Mouse (Mus musculus) MEL (cell line): ENCODE measurements around the gene Epo. TPM values are rescaled to one million over a fixed set of nuclear protein-coding genes. Genes with fewer than 3 reads are reported as not detected.

Experiments
- DNase-seq: peaks from one replicate; pipeline ENCODE4 v3.0.0; 2011; ENCODE audit warnings: low read depth, low spot score
- H3K27ac ChIP-seq: 2 replicates; pipeline ENCODE4 v1.5.1; 2012; ENCODE audit warnings: low read depth, mild to moderate bottlenecking, control low read depth, low read length, moderate library complexity; ENCODE audit not compliant: control insufficient read depth
- H3K27me3 ChIP-seq, 2 experiments: fragments of 150-350 bp in 1 of 2; sonication (generic) in 1 of 2; 2 replicates each; pipeline ENCODE4 v1.6.1; 2012; ENCODE audit warnings: low read length in 2 of 2, mild to moderate bottlenecking in 2 of 2, improper control_type of control experiment in 1 of 2, moderate library complexity in 1 of 2; ENCODE audit not compliant: insufficient read depth in 2 of 2, control insufficient read depth in 1 of 2
- H3K36me3 ChIP-seq, 2 experiments: 2 replicates each; pipeline ENCODE4 v1.6.1; 2012 to 2014; ENCODE audit warnings: low read length in 2 of 2, improper control_type of control experiment in 1 of 2, inconsistent platforms in 1 of 2, mild to moderate bottlenecking in 1 of 2; ENCODE audit not compliant: insufficient read depth in 2 of 2, control insufficient read depth in 1 of 2
- H3K4me1 ChIP-seq, 2 experiments: fragments of 150-350 bp in 1 of 2; sonication (generic) in 1 of 2; 2 replicates each; pipeline ENCODE4 v1.6.1; 2012; ENCODE audit warnings: low read length in 2 of 2, improper control_type of control experiment in 1 of 2, mild to moderate bottlenecking in 1 of 2; ENCODE audit not compliant: insufficient read depth in 2 of 2, control insufficient read depth in 1 of 2
- H3K4me3 ChIP-seq, 2 experiments: fragments of 150-350 bp in 1 of 2; sonication (generic) in 1 of 2; 2 replicates each; pipeline ENCODE4 v1.5.1; 2012; ENCODE audit warnings: low read depth in 2 of 2, low read length in 2 of 2, mild to moderate bottlenecking in 2 of 2, moderate library complexity in 2 of 2, control low read depth in 1 of 2, improper control_type of control experiment in 1 of 2; ENCODE audit not compliant: control insufficient read depth in 1 of 2, insufficient read depth in 1 of 2
- H3K79me2 ChIP-seq: 2 replicates; pipeline ENCODE4 v1.6.1; 2012; ENCODE audit warnings: mild to moderate bottlenecking, low read length, moderate library complexity; ENCODE audit not compliant: control insufficient read depth, poor library complexity, insufficient read depth
- H3K9ac ChIP-seq: 2 replicates; pipeline ENCODE4 v1.6.1; 2012; ENCODE audit warnings: low read depth, mild to moderate bottlenecking, control low read depth, low read length, moderate library complexity; ENCODE audit not compliant: control insufficient read depth, poor library complexity, severe bottlenecking
- H3K9me3 ChIP-seq: fragments of 150-350 bp; sonication (generic); replicated peaks from 2 replicates; pipeline ENCODE4 v1.6.1; 2012; ENCODE audit warnings: mild to moderate bottlenecking, low read length, improper control_type of control experiment, moderate library complexity; ENCODE audit not compliant: insufficient read depth
- BHLHE40 ChIP-seq: IDR thresholded peaks from 2 replicates; pipeline ENCODE4 v1.6.1; 2012; ENCODE audit warnings: low read depth, mild to moderate bottlenecking, inconsistent platforms, low read length, improper control_type of control experiment, borderline replicate concordance
- CHD1 ChIP-seq: IDR thresholded peaks from 2 replicates; pipeline ENCODE4 v1.6.1; 2012; ENCODE audit warnings: low read depth, mild to moderate bottlenecking, inconsistent platforms, low read length, improper control_type of control experiment
- CHD2 ChIP-seq: IDR thresholded peaks from 2 replicates; pipeline ENCODE4 v1.6.1; 2011; ENCODE audit warnings: low read length, improper control_type of control experiment
- CTCF ChIP-seq, 3 experiments: IDR thresholded peaks in 2 of 3; conservative IDR thresholded peaks in 1 of 3; 2 replicates each; pipeline ENCODE4 v1.5.1; 2011 to 2012; ENCODE audit warnings: low read length in 3 of 3, low read depth in 2 of 3, mild to moderate bottlenecking in 2 of 3, improper control_type of control experiment in 1 of 3, inconsistent platforms in 1 of 3, mixed read lengths in 1 of 3, moderate library complexity in 1 of 3; ENCODE audit not compliant: control insufficient read depth in 1 of 3, insufficient read depth in 1 of 3, poor library complexity in 1 of 3, severe bottlenecking in 1 of 3
- E2F4 ChIP-seq: IDR thresholded peaks from 2 replicates; pipeline ENCODE4 v1.6.1; 2011; ENCODE audit warnings: low read depth, low read length, improper control_type of control experiment, borderline replicate concordance
- ELF1 ChIP-seq: IDR thresholded peaks from 2 replicates; pipeline ENCODE4 v1.6.1; 2014; ENCODE audit warnings: low read depth, mild to moderate bottlenecking, inconsistent platforms, low read length, improper control_type of control experiment, moderate library complexity
- EP300 ChIP-seq, 2 experiments: IDR thresholded peaks; 2 replicates each; pipeline ENCODE4 v1.6.1; 2011; ENCODE audit warnings: improper control_type of control experiment in 2 of 2, low read length in 2 of 2, low read depth in 1 of 2, mild to moderate bottlenecking in 1 of 2
- GABPA ChIP-seq: IDR thresholded peaks from 2 replicates; pipeline ENCODE4 v1.6.1; 2012; ENCODE audit warnings: low read depth, mild to moderate bottlenecking, inconsistent platforms, low read length, improper control_type of control experiment, moderate library complexity
- HCFC1 ChIP-seq: IDR thresholded peaks from 2 replicates; pipeline ENCODE4 v1.6.1; 2012; ENCODE audit warnings: low read depth, mild to moderate bottlenecking, inconsistent platforms, low read length, improper control_type of control experiment, moderate library complexity
- JUND ChIP-seq: IDR thresholded peaks from 2 replicates; pipeline ENCODE4 v1.6.1; 2011; ENCODE audit warnings: low read depth, mild to moderate bottlenecking, improper control_type of control experiment, low read length
- MAFK ChIP-seq: IDR thresholded peaks from 2 replicates; pipeline ENCODE4 v1.6.1; 2011; ENCODE audit warnings: low read depth, mild to moderate bottlenecking, low read length, improper control_type of control experiment, borderline replicate concordance
- MAZ ChIP-seq: IDR thresholded peaks from 2 replicates; pipeline ENCODE4 v1.6.1; 2012; ENCODE audit warnings: low read depth, mild to moderate bottlenecking, inconsistent platforms, low read length, improper control_type of control experiment
- MEF2A ChIP-seq: IDR thresholded peaks from 2 replicates; pipeline ENCODE4 v1.6.1; 2014; ENCODE audit warnings: low read depth, mild to moderate bottlenecking, inconsistent platforms, low read length, improper control_type of control experiment; ENCODE audit not compliant: poor library complexity, insufficient replicate concordance, severe bottlenecking; ENCODE audit errors: extremely low read depth
- MXI1 ChIP-seq: IDR thresholded peaks from 2 replicates; pipeline ENCODE4 v1.6.1; 2011; ENCODE audit warnings: mild to moderate bottlenecking, low read depth, low read length, improper control_type of control experiment
- MYB ChIP-seq: IDR thresholded peaks from 2 replicates; pipeline ENCODE4 v1.6.1; 2011; ENCODE audit warnings: mild to moderate bottlenecking, low read depth, low read length, improper control_type of control experiment
- NELFE ChIP-seq: IDR thresholded peaks from 2 replicates; pipeline ENCODE4 v1.6.1; 2011; ENCODE audit warnings: low read depth, low read length, improper control_type of control experiment
- POLR2A ChIP-seq, 2 experiments: IDR thresholded peaks; 2 replicates each; pipeline ENCODE4 v1.6.1; 2011 to 2012; ENCODE audit warnings: low read length in 2 of 2, mild to moderate bottlenecking in 2 of 2, control low read depth in 1 of 2, improper control_type of control experiment in 1 of 2, low read depth in 1 of 2, moderate library complexity in 1 of 2; ENCODE audit not compliant: control insufficient read depth in 1 of 2, insufficient read depth in 1 of 2, poor library complexity in 1 of 2
- POLR2AphosphoS2 ChIP-seq: IDR thresholded peaks from 2 replicates; pipeline ENCODE4 v1.6.1; 2011; ENCODE audit warnings: low read length, improper control_type of control experiment
- RAD21 ChIP-seq: IDR thresholded peaks from 2 replicates; pipeline ENCODE4 v1.6.1; 2011; ENCODE audit warnings: mild to moderate bottlenecking, low read depth, low read length, improper control_type of control experiment
- RCOR1 ChIP-seq: IDR thresholded peaks from 2 replicates; pipeline ENCODE4 v1.6.1; 2012; ENCODE audit warnings: low read depth, mild to moderate bottlenecking, inconsistent platforms, low read length, improper control_type of control experiment
- SMC3 ChIP-seq: IDR thresholded peaks from 2 replicates; pipeline ENCODE4 v1.6.1; 2011; ENCODE audit warnings: low read depth, low read length, improper control_type of control experiment
- TAL1 ChIP-seq: IDR thresholded peaks from 2 replicates; pipeline ENCODE4 v1.6.1; 2012; ENCODE audit warnings: mild to moderate bottlenecking, inconsistent platforms, low read length, moderate library complexity, mixed read lengths
- TBP ChIP-seq: IDR thresholded peaks from 2 replicates; pipeline ENCODE4 v1.8.0; 2011; ENCODE audit warnings: low read depth, low read length, improper control_type of control experiment
- TCF12 ChIP-seq: IDR thresholded peaks from 2 replicates; pipeline ENCODE4 v1.6.1; 2014; ENCODE audit warnings: low read depth, mild to moderate bottlenecking, inconsistent platforms, low read length, improper control_type of control experiment, moderate library complexity
- UBTF ChIP-seq: IDR thresholded peaks from 2 replicates; pipeline ENCODE4 v1.6.1; 2012; ENCODE audit warnings: low read depth, mild to moderate bottlenecking, inconsistent platforms, low read length, improper control_type of control experiment, moderate library complexity, borderline replicate concordance; ENCODE audit not compliant: insufficient read depth
- USF1 ChIP-seq: IDR thresholded peaks from 2 replicates; pipeline ENCODE4 v1.6.1; 2014; ENCODE audit warnings: low read depth, mild to moderate bottlenecking, inconsistent platforms, low read length, improper control_type of control experiment, moderate library complexity
- USF2 ChIP-seq, 2 experiments: IDR thresholded peaks; 2 replicates each; pipeline ENCODE4 v1.6.1; 2011 to 2012; ENCODE audit warnings: improper control_type of control experiment in 2 of 2, low read length in 2 of 2, borderline replicate concordance in 1 of 2, inconsistent platforms in 1 of 2, low read depth in 1 of 2, mild to moderate bottlenecking in 1 of 2; ENCODE audit not compliant: insufficient read depth in 1 of 2
- ZC3H11A ChIP-seq: IDR thresholded peaks from 2 replicates; pipeline ENCODE4 v1.6.1; 2012; ENCODE audit warnings: low read depth, mild to moderate bottlenecking, inconsistent platforms, low read length, improper control_type of control experiment
- ZKSCAN1 ChIP-seq: IDR thresholded peaks from 2 replicates; pipeline ENCODE4 v1.6.1; 2012; ENCODE audit warnings: low read depth, mild to moderate bottlenecking, inconsistent platforms, low read length, improper control_type of control experiment, moderate library complexity
- ZMIZ1 ChIP-seq: IDR thresholded peaks from 2 replicates; pipeline ENCODE4 v1.6.1; 2012; ENCODE audit warnings: low read depth, mild to moderate bottlenecking, inconsistent platforms, low read length, improper control_type of control experiment, moderate library complexity
- ZNF384 ChIP-seq: IDR thresholded peaks from 2 replicates; pipeline ENCODE4 v1.6.1; 2012; ENCODE audit warnings: low read depth, mild to moderate bottlenecking, inconsistent platforms, low read length, improper control_type of control experiment
- polyA plus RNA-seq, 2 experiments: library from polyadenylated mRNA; stranded (reverse) in 1 of 2; unstranded in 1 of 2; fragments of >175 nt in 1 of 2; fragments of >200 nt in 1 of 2; gene quantifications; 2 replicates each; pipeline versions ENCODE4 v1.2.1 to v1.2.4; 2012; ENCODE audit warnings: low replicate concordance in 2 of 2, low read depth in 1 of 2; ENCODE audit not compliant: insufficient read length in 2 of 2, insufficient read depth in 1 of 2, missing spikeins in 1 of 2
- total RNA-seq: library from RNA; depleted of rRNA; stranded (reverse); fragments of 300-350 nt; gene quantifications from 2 replicates; pipeline ENCODE4 v1.2.3, GENCODE M21; 2012

Epo gene
- total and polyA plus RNA-seq, 3 experiments: not detected

DNA sequence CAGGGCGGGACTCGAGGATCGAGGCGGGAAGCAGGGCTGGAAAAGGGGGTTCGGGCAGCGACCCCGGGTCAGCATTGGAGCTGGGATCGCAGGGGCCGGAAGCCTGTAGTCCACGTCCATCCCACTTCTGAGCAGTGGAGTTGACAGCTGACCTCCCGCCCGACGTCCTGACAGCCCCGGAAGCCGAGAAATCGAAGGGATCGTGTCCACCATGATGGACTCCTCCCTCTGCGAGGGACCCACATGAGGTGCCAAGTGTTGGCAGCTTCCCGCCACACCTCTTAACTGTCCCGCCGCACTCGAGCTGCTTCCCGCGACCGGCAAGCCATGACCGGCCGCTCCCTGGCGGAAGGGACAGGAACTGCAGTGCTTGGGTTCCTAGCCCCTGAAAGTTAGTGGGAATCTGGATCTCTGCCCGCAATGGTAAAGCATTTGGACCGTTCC is 30.4 kb downstream of the Epo start (continued):
- no peak for TF ChIP-seq ELF1
- no peak for TF ChIP-seq JUND
- no peak for TF ChIP-seq CHD1
- TF ChIP-seq TAL1: no peak
- TF ChIP-seq RAD21: no peak; the same call in 1 of the 2 replicates
- TF ChIP-seq USF1: no peak
- TF ChIP-seq POLR2AphosphoS2: no peak; the same call in 1 of the 2 replicates
- no peak for TF ChIP-seq MYB
- TF ChIP-seq BHLHE40: no peak
- TF ChIP-seq MAFK: no peak
- TF ChIP-seq ZNF384: no peak
- TF ChIP-seq, all 39 proteins: peak for 10

DNA sequence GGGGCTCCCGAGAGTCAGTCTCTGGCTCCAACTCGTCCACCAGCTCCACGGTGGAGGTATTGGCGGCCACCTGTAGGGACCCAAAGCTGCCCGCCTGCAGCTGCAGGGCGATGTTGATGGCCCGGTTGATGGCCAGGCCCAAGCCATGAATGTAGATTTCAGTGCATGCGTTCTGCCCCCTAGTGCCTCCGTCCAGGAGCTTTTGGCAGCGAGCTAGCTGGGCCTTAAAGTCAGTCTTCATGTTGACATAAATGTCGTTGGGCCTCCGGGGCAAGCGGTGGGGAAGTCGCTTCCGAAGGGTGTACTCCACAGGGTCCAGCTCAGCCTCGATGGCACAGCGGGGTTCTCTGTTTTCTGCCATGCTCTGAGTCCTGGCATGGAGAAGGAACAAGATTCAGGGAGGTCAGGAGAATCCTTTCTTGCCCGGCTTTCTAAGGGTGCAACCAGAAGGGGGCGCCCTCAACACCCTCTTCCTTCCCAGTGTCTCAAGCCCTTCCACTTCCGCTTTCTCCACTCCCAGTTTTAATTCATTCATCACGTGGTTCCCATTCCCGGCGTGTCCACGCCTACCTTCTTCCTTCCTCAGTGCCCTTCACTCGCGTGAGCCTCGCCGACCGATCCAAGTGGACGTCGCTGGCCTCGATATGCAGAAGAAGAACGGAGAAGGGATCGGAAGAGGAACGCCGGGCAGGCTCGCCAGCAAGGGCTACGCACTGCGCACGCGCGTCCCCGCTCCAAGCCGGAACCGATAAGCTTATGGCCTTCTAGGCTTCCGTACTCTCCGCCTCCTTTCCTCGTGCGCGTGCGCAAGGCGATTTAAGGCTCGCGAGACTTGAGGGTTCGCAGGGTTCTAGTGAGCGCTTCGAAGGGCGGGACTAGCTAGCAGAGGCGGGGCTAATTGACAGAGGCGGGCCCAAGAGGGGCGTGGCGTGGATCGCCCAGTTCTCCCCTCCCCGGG is 31.1 kb downstream of the Epo start, which contains the start of gene Pop7:
Gene Pop7 (minus strand): TSS at position 810 of the 958 bp plus-strand sequence.
- Histone ChIP-seq H3K79me2 (peaks cover 13% of the 10 kb centered on the region), H3K4me1 (peaks cover 4 to 11% of the 10 kb centered on the region in 2 experiments; a peak in 3 of 4 replicates), H3K4me3 (peak within 1 kb of the TSS; percentile 76 to 82), H3K9ac (peak within 1 kb of the TSS; percentile 88), H3K27ac (peak within 1 kb of the TSS; percentile 97), H3K9me3 (no peaks in the 10 kb centered on the region), H3K27me3 (peaks cover 0 to 2% of the 10 kb centered on the region in 2 experiments; a peak in 1 of 4 replicates), H3K36me3 (peaks cover 0 to 19% of the 10 kb centered on the region in 2 experiments; a peak in 3 of 4 replicates)
- DNase-seq: peak; percentile 99
- TF ChIP-seq ZC3H11A: no peak
- no peak for TF ChIP-seq ZMIZ1
- peak in 1 of 2 experiments; percentile 65; a peak in 3 of 4 replicates for TF ChIP-seq USF2 (IDR thresholded peaks at IDR 0.05; ENCODE audit: borderline replicate concordance in 1 of 2, insufficient read depth in 1 of 2, low read depth in 1 of 2, low read length in 2 of 2)
- peak; percentile 71 to 92 (median 89) for TF ChIP-seq CTCF (IDR thresholded peaks at IDR 0.05 in 2 of 3, conservative IDR thresholded peaks at IDR 0.05 in 1 of 3; ENCODE audit: control insufficient read depth in 1 of 3, insufficient read depth in 1 of 3, low read depth in 2 of 3, low read length in 3 of 3, poor library complexity in 1 of 3, severe bottlenecking in 1 of 3)
- peak; percentile 37; the same call in 1 of the 2 replicates for TF ChIP-seq MAZ
- no peak for TF ChIP-seq RCOR1
- TF ChIP-seq EP300 (IDR thresholded peaks at IDR 0.05; ENCODE audit: low read depth in 1 of 2, low read length in 2 of 2): no peak
- 0 out of 2 replicates have a peak, but pooled peaks have one; percentile 18 for TF ChIP-seq TBP
- TF ChIP-seq NELFE: peak; percentile 80
- 0 out of 2 replicates have a peak, but pooled peaks have one; percentile 16 for TF ChIP-seq ZKSCAN1
- TF ChIP-seq ZNF384: no peak
- TF ChIP-seq MYB: no peak
- peak; percentile 93 for TF ChIP-seq HCFC1
- peak; percentile 91 for TF ChIP-seq MXI1
- TF ChIP-seq TCF12: peak; percentile 49
- peak; percentile 96 for TF ChIP-seq CHD2
- no peak for TF ChIP-seq JUND
- no peak; the same call in 1 of the 2 replicates for TF ChIP-seq CHD1
- no peak for TF ChIP-seq GABPA
- TF ChIP-seq SMC3: peak; percentile 41
- peak; percentile 45 to 81 for TF ChIP-seq POLR2A (IDR thresholded peaks at IDR 0.05; ENCODE audit: control insufficient read depth in 1 of 2, insufficient read depth in 1 of 2, low read depth in 1 of 2, low read length in 2 of 2, poor library complexity in 1 of 2)
- no peak for TF ChIP-seq E2F4
- TF ChIP-seq POLR2AphosphoS2: peak; percentile 82
- no peak; the same call in 1 of the 2 replicates for TF ChIP-seq UBTF
- TF ChIP-seq MEF2A: no peak
